Mouse (Mus musculus) hindlimb bud, embryonic 11.5 days (tissue): ENCODE measurements around the gene Tdrd3.

Experiments used
- DNase-seq: peaks from one replicate; pipeline ENCODE4 v3.0.0-alpha.2; 2012; ENCODE audit warnings: low read depth, low spot score; ENCODE audit errors: extremely low spot score

The Tdrd3 gene

DNA sequence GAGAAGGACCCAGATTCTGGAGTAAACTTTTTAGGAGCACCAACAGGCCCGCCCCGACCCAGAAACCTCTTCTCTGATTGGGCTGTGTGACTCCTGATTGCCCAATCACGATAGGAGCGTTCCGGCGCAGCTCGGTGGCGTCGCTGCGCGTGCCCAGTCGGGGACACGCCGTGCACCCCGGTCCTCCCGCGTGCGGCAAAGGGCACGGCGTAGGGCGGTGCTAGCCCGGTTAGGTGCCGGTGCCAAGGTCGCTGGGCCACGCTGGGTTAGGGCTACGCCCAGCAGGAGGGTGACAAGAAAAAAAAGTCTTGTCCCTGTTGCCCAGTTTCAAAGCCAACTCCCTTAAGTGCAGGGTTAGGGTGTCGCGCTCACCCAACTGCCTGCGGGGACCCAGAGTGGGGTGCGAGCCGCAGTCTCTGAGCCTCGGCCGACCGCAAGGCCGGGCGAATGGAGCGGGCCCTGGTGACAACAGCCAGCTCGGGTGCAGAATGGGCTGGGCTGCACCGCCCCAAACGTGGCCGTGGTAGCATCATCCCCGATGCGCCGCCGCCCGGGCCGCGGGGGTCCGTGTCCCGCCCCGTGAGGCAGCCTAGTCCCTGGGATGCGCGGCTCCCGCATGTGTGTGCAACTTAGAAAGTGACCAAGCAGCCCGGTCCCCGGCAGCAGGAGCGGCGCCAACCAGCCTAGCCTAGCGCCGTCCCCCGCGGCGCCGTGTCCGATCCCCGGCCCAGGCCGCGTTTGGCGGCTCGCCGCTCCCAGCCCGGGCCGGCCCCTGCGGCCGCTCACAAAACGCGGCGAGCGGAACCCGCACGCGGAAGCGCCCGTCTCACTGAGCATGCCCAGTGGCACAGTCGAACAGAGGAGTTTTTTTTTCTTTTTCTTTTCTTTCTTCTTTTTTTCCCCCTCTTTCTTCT is at the start of gene Tdrd3:
Gene Tdrd3 (plus strand): TSS at position 832 of the 914 bp plus-strand sequence.
- peak; percentile 67 for DNase-seq

DNA sequence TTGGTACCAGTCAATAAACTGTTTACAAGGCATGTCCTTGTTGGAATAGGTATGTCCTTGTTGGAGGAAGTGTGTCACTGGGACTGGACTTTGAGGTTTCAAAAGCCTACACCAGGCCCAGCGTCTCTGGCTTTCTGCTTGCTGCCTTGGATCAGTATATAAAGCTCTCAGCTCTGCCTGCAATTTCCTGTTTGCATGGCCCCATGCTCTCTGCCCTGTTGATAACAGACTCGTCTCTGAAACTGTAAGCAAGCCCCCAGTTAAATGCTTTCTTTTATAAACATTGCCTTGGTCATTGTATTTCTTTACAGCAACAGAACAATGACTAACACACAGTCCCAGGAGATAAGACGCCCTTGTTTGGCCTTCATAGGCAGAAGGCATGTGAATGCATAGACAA is 49.3 kb upstream of the Tdrd3 start:
- no peak for DNase-seq

DNA sequence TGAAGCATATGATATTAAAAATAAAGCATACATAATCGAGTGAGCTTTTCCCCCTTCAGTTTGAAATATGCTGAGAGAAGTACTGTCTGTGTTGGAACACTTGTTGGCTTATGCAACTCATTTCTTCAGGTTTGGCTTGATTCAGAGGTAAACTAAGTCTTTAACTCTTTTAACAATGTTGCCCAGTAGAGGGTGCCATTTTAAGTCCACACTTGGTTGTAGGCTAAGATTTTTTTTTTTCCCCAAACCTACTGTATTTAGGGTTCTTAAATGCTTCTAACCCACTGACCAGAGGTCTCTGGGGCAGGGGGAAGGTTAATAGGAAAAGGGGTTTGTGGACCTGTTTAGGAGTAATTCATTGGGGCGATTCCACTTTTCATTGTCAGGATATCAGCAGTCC is 33.4 kb upstream of the Tdrd3 start:
- DNase-seq: no peak

DNA sequence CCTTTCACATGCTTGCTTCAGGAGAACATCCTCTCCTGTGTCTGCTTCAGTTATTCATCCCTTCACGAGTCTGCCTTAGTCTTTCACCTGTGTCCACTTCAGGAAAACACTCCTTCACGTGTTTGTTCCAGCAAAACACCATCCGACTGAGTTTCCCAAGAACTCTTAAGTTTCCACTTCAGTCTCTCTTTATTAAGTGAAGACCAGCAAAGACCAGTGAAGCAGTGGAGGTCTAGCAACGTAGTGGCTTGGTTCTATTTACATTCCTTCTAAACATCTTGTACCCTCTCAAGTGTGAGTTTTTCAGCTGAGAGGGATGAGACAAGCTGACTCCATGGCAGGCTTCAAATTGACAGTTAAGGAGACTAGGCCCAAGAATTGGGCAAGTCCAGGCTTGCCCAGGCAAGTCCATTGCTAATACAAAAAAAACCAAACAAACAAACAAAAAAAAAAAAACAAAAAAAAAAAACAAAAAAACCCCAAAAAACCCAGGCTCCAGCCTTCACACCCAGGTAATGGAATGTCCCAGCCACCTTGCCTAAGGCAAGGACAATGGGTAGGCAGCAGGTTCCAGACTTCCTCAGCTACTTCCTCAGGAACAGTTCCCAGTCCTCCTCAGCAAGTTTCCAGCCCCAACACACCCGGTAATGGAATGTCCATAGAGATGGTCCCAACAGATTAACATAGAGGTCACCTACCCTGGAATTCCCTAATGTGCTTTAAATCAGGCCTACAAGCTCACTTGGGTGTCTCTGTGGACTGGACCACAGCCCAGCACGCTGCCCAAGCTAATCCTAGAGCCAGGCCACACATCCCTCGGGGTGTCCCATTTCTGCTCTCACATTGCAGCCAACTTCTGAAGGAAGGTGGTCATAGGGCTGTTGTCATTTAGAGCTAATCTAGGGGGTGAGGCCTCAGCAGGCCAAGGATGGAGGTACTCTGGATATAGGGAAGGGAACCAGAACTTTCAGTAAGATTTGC is 31.9 kb upstream of the Tdrd3 start:
- no peak for DNase-seq

DNA sequence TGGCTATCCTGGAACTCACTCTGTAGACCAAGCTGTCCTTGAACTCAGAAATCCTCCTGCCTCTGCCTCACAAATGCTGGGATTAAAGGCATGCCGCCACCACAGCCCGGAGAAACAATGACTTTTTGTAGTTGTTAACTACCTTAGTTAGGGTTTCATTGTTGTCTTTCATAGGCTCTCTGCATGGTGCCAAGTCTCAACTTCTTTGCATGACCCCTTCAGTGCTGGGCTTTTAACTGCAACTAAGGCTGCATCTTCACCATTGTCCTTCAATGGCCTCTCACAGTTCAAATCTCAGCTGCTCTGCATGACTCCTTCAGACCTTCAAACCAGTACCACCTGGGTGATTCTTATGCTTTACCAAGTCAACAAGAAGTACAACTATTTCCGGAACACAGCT is 23.3 kb upstream of the Tdrd3 start:
- no peak for DNase-seq

DNA sequence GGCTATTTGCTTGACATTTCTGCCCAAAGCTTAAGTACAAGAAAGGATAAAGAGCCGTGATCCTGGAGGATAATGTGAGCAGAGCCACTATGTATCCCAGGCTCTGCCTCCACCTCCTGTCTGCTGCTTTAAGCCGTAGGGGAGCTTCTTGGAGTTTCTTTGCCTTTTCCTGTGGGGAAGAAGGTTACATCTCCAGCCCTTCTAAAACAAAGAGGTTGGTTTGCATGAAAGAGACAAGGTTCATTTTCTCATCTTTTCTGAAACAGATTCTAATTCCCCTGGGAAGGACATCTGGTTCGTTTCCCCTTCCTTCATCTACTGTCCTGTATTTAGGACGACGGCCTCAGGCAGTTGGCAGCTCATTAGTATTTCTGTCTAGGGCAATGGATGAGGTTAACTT is 19.8 kb upstream of the Tdrd3 start:
- DNase-seq: no peak

DNA sequence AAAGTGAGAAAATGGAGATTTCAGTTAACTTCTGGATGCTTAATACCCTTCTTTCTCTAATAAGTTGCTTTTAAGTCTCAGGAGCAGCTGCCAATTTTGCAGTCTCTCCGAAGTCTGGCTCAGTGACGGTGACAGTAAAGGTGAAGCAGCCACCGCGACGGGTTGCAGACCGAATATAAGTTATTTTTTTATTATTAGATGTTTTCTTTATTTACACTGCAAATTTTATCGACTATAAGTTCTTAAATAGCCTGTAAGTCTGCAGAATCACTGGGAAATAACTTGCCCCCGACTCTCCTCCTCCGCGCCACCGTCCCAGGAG is 992 bp upstream of the Tdrd3 start:
- no peak for DNase-seq

DNA sequence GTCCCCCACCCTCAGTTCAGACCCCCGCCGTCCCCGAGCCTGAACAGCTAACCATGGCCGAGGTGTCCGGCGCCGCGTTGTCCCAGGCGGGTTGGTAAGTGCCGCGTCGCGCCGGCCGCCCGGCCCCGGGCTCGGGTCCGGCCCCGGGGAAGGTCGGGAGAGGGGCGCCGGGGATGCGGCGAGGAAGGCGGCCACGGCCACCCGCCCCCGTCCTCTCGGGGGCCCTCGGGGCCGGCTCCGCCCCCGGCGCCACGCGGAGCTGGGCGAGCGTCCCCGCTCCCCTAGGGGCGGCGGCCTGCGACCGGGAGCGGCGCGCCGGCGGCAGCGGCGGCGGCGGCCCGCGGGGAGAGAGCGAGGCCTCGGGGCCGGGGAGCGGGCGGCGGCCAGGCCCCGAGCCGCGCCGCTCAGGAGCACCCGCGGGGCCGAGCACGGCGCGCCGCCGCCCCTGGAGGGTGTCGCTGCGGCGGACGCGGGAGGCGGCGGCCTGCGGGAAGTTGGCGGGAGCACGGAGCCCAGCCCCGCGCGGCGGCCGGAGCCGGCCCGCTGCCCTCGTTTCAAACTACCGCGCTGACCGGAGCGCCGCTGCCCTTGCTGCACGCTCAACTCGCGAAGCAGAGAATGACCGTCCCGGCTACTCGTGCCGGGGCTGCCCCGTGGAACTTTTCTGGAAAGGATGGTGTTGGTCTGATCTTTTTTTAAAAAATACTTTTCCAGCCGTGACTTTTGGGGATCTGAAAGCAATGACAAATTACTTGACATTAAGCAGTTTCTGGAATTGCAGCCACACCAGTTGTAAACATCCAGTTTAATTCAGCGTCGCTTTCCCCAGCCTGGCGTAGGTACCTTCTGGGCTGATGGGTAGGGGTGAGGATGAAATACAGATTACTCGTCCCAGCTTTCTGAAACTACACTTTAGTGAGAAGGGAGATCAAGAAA is 584 bp downstream of the Tdrd3 start:
- no peak for DNase-seq

DNA sequence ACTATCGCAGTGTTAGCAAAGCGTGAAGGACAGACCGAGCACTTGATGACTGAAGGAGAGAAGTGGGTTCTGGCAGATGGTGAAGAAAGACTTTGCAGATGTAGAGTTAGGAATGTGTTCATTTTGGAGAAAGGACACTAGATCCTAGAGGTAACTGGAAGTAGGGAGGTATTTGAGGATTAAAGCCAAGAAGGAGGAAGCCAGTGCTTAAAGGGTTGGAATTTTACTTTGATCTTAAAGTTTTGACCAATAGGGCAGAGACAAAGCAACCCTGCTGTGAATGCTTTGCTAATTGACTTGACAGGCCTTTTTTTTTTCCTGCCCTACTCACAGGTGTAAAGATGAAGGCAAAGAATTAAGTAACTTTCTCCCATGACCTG is 1.2 kb downstream of the Tdrd3 start:
- peak; percentile 53 for DNase-seq

DNA sequence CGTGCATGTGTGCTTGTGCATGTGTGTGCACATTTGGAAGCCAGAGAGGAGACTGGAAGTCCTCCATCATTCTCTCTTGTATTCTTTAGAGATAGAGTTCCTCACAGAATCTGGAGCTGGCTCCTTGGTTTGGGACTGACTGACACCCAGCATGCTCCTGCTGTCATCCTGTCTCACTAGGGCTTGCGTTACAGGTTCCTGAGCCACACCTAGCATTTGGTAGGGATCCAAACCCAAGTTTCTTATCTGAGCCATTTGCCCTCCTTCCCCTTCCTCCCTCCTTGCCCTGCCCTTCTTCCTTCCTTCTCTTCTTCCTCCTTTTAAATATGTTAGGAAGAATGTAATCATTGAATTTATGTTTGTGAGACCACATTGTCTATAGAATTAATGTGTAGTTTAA is 3.3 kb downstream of the Tdrd3 start:
- no peak for DNase-seq

DNA sequence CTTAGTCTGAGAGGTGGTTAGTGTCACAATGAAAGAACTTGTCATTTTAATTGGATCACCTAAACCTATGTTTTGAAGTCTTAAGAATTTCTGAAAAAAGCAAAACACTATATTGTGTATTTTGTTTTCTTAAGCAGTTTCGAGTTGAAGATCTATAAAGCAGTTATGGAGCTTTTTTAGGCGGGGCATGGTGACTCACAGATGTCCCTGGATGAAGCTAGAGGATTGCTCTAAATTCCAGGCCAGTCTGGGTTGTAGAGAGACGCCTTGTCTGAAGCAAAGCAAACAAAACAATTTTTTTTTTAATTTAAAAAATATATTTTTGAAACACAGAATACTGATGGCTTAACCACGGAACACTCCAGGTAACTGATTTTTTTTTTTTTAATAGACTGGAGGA is 4.1 kb downstream of the Tdrd3 start:
- DNase-seq: no peak

DNA sequence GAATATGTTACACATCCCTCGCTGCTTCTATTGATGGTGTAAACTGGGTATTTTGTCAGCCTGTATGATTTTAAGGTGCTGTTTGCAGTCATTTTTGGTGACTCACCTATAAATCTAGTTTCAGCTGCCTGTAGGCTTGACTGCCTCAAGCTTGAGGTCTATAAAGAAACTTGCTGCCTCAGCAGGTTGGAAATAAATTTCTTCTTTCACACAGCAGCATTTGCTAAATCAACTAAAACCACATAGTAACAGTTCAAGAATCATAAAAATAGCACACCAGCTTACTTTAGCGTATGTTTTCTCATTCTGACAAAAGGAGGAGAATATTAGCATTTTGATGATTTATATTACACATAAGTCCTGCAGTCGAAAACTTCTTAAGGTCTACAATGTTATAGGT is 6.0 kb downstream of the Tdrd3 start:
- no peak for DNase-seq

DNA sequence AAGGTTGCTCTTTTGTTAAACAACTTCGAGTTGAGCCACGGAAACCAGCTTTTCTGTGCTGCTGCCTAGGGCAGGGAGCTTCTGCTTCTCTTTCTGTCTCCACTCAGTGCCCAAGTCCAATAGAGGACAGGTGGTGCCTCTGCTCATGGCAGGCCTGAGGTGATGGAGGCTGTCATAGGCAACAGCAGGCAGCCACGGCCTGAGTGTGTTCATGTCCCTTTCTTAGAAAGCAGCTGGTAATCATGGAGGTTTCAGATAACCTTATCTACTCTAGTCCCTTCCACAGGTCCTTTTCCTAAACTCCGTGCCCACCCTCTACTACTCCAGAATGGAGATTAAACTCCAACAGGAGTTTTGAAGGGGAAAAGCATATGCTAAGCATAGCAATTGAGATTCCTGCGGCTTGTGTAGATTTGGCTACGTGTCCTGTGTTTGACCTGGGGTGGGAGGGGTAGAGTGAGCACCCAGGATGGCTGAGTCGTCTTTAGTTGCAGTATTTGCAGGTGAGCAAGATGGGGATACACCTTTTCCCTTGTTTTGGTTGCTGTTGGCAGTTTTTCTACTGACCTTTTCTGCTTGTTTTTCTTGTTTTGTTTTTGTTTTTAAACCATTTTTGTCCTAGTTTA is 10.0 kb downstream of the Tdrd3 start:
- DNase-seq: no peak

DNA sequence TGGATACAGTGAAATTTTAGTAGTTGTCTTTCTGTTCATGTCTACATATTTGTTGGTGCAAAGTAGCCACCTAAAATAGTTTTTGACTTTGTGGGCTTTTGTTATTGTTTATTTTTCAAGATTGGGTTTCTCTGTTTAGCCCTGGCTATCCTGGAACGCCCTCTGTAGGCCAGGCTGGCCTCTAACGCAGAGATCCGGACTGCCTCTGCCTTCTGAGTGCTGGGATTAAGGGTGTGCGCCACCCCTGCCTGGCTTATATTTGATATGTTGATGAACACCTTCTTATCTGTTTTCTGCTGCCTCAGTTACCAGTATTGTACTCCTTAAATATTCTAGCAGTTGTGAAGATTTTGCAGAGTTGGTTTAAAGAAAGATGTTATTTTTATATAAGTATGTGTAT is 10.6 kb downstream of the Tdrd3 start:
- no peak for DNase-seq

DNA sequence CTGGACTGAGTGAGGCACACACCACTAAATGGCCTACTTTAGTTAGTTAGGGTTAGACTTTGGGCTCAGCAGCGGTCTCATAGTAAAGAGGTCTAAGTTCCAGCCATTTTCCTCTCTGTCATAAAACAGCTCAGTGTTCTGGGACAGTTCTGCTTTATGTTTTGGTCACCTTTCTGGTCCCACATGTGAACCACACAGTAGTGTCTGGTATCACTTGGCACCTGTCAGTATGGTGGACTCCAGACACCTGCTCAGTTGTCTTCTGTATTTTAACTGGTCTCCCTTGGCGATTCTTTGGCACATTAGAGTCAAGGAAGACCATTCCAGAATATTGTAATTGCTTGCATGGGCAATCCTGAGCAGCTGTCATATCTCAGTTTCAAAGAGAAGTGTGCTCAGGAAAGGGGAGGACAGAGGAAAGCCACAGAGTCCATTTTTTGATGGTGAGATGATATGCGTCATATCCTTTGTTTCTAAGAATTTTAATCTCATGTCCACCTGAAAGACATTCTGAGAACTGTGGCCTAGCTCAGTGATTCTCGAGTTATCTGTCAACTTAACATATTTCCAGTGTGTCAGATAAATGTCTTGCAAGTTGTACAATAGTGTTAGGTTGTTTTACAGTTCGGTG is 11.3 kb downstream of the Tdrd3 start:
- no peak for DNase-seq

DNA sequence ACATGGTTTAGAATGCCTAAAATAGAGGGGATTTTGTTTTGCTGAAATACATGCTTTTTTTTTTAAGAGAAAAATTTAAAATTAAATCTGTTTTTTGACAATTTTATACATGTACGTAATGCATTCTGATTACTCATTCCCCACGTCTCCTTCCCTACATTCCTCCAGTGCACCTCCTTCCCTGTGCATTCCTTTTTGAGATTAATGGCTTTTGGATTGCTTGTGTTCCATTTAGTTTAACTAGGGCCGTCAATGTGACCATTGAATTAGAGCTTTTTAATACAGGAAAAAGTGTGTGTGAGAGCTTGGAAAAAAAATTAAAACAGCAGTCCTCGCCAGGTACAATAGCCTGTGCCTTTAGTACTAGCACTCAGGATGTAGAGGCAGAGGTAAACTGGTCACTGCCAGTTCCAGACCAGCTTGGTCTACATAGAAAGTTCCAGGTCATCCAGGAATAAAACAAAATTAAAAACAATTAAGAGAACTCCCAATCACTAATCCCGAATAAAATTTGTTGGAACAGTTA is 17.0 kb downstream of the Tdrd3 start:
- DNase-seq: no peak

DNA sequence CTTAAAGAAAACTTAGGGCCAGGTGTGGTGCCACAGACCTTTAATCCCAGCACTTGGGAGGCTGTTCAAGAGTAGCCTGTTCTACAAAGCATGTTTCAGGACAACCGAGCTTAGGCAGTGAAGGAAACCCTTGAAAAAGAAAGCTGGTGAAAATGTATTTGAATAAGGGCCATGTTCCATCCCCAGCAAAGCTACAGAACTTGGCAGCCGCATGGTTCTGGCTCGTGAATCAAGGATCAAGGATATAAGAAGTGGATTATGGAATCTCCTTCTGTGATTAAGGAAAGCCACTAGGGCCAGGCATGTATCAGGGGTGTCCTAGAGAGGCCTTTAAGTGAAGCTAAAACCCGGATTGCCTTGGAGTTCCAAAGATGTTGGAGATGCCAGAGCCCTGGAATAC is 18.9 kb downstream of the Tdrd3 start:
- DNase-seq: no peak

DNA sequence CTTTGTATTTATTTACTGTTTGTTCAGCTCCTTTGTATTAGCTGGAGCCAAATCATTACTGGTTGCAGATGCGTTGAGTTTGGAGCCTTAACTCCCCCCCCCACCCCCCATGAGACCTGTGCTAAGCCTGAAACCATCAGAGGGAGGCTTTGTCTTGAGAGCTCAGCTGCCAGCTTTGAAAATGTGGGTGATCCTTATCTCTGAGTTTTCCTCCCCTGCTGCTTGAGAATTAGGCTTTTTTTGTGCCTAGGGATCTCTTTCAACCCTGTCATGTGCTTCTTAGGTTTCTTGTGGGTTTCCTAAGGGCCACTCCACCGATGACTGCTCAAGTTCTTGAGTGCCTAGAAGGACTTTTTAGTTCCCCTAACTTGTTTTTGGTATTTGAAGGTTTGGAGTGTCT is 23.3 kb downstream of the Tdrd3 start:
- no peak for DNase-seq

DNA sequence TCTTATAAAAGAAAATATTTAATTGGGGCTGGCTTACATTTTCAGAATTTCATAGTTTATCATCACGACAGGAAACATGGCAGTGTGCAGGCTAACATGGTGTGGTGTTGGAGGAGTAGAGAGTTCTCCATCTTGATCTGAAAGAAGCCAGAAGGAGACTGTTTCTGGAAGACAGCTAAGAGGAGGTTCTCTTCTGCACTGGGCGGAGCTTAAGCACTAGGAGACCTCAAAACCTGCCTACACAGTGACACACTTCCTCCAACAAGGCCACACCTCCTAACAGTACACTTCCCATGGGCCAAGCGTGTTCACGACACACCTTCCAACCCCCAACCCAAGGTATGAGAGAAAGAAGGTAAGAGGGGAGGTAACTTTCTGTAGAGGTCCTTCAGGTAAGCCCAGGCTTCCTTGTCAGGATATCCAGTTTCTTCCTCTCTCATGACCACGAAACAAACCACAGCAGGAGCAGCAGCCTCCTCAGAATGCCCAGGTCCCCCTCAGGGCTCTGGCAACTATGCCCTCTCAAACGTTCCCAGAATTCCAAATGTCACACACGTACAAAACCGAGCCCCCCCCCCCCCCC is 30.0 kb downstream of the Tdrd3 start:
- DNase-seq: no peak
